Mouse (Mus musculus) C2C12 (cell line): ENCODE results near the gene Prkcq.

ENCODE experiments used
- CEBPB ChIP-seq: IDR thresholded peaks from one replicate; pipeline ENCODE4 v1.6.1; 2011; ENCODE audit warnings: low read depth, mild to moderate bottlenecking, control low read depth, moderate library complexity
- CTCF ChIP-seq: IDR thresholded peaks from one replicate; pipeline ENCODE4 v1.5.1; 2011; ENCODE audit not compliant: control insufficient read depth, insufficient read depth, insufficient read length
- FOSL1 ChIP-seq: IDR thresholded peaks from one replicate; pipeline ENCODE4 v1.8.0; 2011; ENCODE audit warnings: mild to moderate bottlenecking, low read length; ENCODE audit not compliant: poor library complexity, insufficient read depth, severe bottlenecking
- MAX ChIP-seq: IDR thresholded peaks from one replicate; pipeline ENCODE4 v1.6.1; 2011; ENCODE audit warnings: mild to moderate bottlenecking, control low read depth
- MYOD1 ChIP-seq: IDR thresholded peaks from one replicate; pipeline ENCODE4 v1.6.1; 2011; ENCODE audit warnings: low read depth; ENCODE audit not compliant: control insufficient read depth, insufficient read length
- MYOG ChIP-seq: IDR thresholded peaks from one replicate; pipeline ENCODE4 v1.6.1; 2011; ENCODE audit not compliant: control insufficient read depth, insufficient read length; ENCODE audit errors: extremely low read depth
- USF1 ChIP-seq: IDR thresholded peaks from one replicate; pipeline ENCODE4 v1.6.1; 2011; ENCODE audit warnings: low read depth, mild to moderate bottlenecking, control low read depth, moderate library complexity

DNA sequence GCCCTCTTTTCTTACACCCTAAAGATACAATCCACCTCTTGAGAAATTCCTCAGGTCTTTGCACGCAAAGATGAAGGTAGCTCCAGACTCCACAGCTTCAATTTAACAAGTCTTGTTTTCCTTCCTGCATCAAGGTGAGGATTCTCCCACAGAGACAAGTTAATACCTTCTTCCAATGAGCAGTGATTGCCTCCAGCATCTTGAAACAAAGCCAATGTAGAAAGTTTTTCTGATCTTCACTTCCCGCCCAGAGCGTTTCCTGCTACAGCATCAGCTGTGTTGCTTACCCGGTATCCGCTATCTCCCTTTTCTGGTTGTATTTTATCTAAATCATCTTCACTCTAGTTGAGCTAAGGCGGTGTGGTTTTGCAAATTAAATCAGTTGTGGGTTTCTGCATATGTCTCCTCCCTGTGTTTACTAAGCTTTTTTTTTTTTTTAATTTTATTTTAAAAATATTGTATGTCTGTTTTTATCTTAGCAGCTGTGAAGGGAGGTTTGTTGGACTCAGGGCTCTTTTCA, 21.3 kb downstream of the Prkcq start:
- no peak for TF ChIP-seq CTCF
- TF ChIP-seq MYOD1, result no peak
- no peak for TF ChIP-seq USF1
- TF ChIP-seq MAX, result no peak
- no peak for TF ChIP-seq CEBPB
- no peak for TF ChIP-seq MYOG
- no peak for TF ChIP-seq FOSL1
